Mouse (Mus musculus): ENCODE data around the gene Gm9639. TPM values are rescaled to one million over a fixed set of nuclear protein-coding genes. Genes with fewer than 3 reads are reported as not detected.

Gm9639 gene
- polyA plus RNA-seq, 1 experiment from 2014 or later, result not detected

Other genes with a start within 250 kb of the Gm9639 start
- gene Pttg1ip, start 213.4 kb downstream of the Gm9639 start, polyA plus RNA-seq (2015; fragmentation: Nextera tagmentation; extraction: Ambion mirVana), result 146 and 156 TPM in 2 replicates
- gene Sumo3, start 189.0 kb downstream of the Gm9639 start, polyA plus RNA-seq (2015; fragmentation: Nextera tagmentation; extraction: Ambion mirVana), result 338 and 345 TPM in 2 replicates
- gene Gm49325, start 188.9 kb downstream of the Gm9639 start, polyA plus RNA-seq (2015; fragmentation: Nextera tagmentation; extraction: Ambion mirVana), result 4.1 and 5.4 TPM in 2 replicates
- 65.0 and 70.3 TPM in 2 replicates for gene Ube2g2, start 172.8 kb downstream of the Gm9639 start, polyA plus RNA-seq (2015; fragmentation: Nextera tagmentation; extraction: Ambion mirVana)
- 0.47 and 0.53 TPM in 2 replicates for gene Tspear, start 108.5 kb downstream of the Gm9639 start, polyA plus RNA-seq (2015; fragmentation: Nextera tagmentation; extraction: Ambion mirVana)
- gene Gm19402, start 104.3 kb downstream of the Gm9639 start, polyA plus RNA-seq (2015; fragmentation: Nextera tagmentation; extraction: Ambion mirVana), result not detected in 2 replicates
- gene Gm9508, start 97.8 kb downstream of the Gm9639 start, polyA plus RNA-seq (2015; fragmentation: Nextera tagmentation; extraction: Ambion mirVana), result not detected in 2 replicates
- gene Gm10272, start 88.5 kb downstream of the Gm9639 start, polyA plus RNA-seq (2015; fragmentation: Nextera tagmentation; extraction: Ambion mirVana), result not detected in 2 replicates
- not detected in 2 replicates for gene Gm10024, start 83.6 kb downstream of the Gm9639 start, polyA plus RNA-seq (2015; fragmentation: Nextera tagmentation; extraction: Ambion mirVana)
- gene Gm10142, start 79.3 kb downstream of the Gm9639 start, polyA plus RNA-seq (2015; fragmentation: Nextera tagmentation; extraction: Ambion mirVana), result not detected in 2 replicates
- gene Krtap12-1, start 74.5 kb downstream of the Gm9639 start, polyA plus RNA-seq (2015; fragmentation: Nextera tagmentation; extraction: Ambion mirVana), result not detected in 2 replicates
- not detected in 2 replicates for gene Gm10100, start 68.6 kb downstream of the Gm9639 start, polyA plus RNA-seq (2015; fragmentation: Nextera tagmentation; extraction: Ambion mirVana)
- gene Gm18596, start 52.4 kb downstream of the Gm9639 start, polyA plus RNA-seq (2015; fragmentation: Nextera tagmentation; extraction: Ambion mirVana), result not detected in 2 replicates
- not detected in 2 replicates for gene Gm9736, start 43.7 kb downstream of the Gm9639 start, polyA plus RNA-seq (2015; fragmentation: Nextera tagmentation; extraction: Ambion mirVana)
- gene Gm3233, start 35.4 kb downstream of the Gm9639 start, polyA plus RNA-seq (2015; fragmentation: Nextera tagmentation; extraction: Ambion mirVana), result not detected in 2 replicates
- not detected in 2 replicates for gene Gm3238, start 23.8 kb downstream of the Gm9639 start, polyA plus RNA-seq (2015; fragmentation: Nextera tagmentation; extraction: Ambion mirVana)
- gene Gm7138, start 18.1 kb downstream of the Gm9639 start, polyA plus RNA-seq (2015; fragmentation: Nextera tagmentation; extraction: Ambion mirVana), result not detected in 2 replicates
- not detected in 2 replicates for gene Gm3250, start 12.5 kb downstream of the Gm9639 start, polyA plus RNA-seq (2015; fragmentation: Nextera tagmentation; extraction: Ambion mirVana)
- gene Gm7137, start 6.9 kb downstream of the Gm9639 start, polyA plus RNA-seq (2015; fragmentation: Nextera tagmentation; extraction: Ambion mirVana), result not detected in 2 replicates
- not detected in 2 replicates for gene Gm19668, start 4.1 kb upstream of the Gm9639 start, polyA plus RNA-seq (2015; fragmentation: Nextera tagmentation; extraction: Ambion mirVana)
- gene Gm9507, start 16.8 kb upstream of the Gm9639 start, polyA plus RNA-seq (2015; fragmentation: Nextera tagmentation; extraction: Ambion mirVana), result not detected in 2 replicates
- not detected in 2 replicates for gene Gm2696, start 19.6 kb upstream of the Gm9639 start, polyA plus RNA-seq (2015; fragmentation: Nextera tagmentation; extraction: Ambion mirVana)
- not detected in 2 replicates for gene Krtap10-4, start 32.0 kb upstream of the Gm9639 start, polyA plus RNA-seq (2015; fragmentation: Nextera tagmentation; extraction: Ambion mirVana)
- gene Krtap10-10, start 40.9 kb upstream of the Gm9639 start, polyA plus RNA-seq (2015; fragmentation: Nextera tagmentation; extraction: Ambion mirVana), result not detected in 2 replicates
- not detected in 2 replicates for gene Gm36176, start 51.7 kb upstream of the Gm9639 start, polyA plus RNA-seq (2015; fragmentation: Nextera tagmentation; extraction: Ambion mirVana)
- not detected in 2 replicates for gene Gm10318, start 57.8 kb upstream of the Gm9639 start, polyA plus RNA-seq (2015; fragmentation: Nextera tagmentation; extraction: Ambion mirVana)
- not detected in 2 replicates for gene Gm3285, start 66.9 kb upstream of the Gm9639 start, polyA plus RNA-seq (2015; fragmentation: Nextera tagmentation; extraction: Ambion mirVana)
- gene Lrrc3, start 107.5 kb upstream of the Gm9639 start, polyA plus RNA-seq (2015; fragmentation: Nextera tagmentation; extraction: Ambion mirVana), result 3.9 TPM in 2 replicates
- gene Trpm2, start 175.5 kb upstream of the Gm9639 start, polyA plus RNA-seq (2015; fragmentation: Nextera tagmentation; extraction: Ambion mirVana), result 1.1 and 1.2 TPM in 2 replicates
- gene 1810043G02Rik, start 183.4 kb upstream of the Gm9639 start, polyA plus RNA-seq (2015; fragmentation: Nextera tagmentation; extraction: Ambion mirVana), result 17.3 and 17.5 TPM in 2 replicates
- gene Pfkl, start 215.0 kb upstream of the Gm9639 start, polyA plus RNA-seq (2015; fragmentation: Nextera tagmentation; extraction: Ambion mirVana), result 252 and 254 TPM in 2 replicates
- gene Dnmt3l, start 246.9 kb upstream of the Gm9639 start, polyA plus RNA-seq (2015; fragmentation: Nextera tagmentation; extraction: Ambion mirVana), result 0.11 and 0.31 TPM in 2 replicates
- gene Aire, start 248.5 kb upstream of the Gm9639 start, polyA plus RNA-seq (2015; fragmentation: Nextera tagmentation; extraction: Ambion mirVana), result 0.15 and 0.28 TPM in 2 replicates